Mouse (Mus musculus) spleen, postnatal 36 days (tissue): ENCODE results near the gene Bmt2.

Source experiments
- DNase-seq, 2 experiments: peaks; one replicate each; pipeline ENCODE4 v3.0.0; 2022; ENCODE audit warnings: low spot score in 2 of 2, mixed read lengths in 1 of 2

The Bmt2 gene

DNA sequence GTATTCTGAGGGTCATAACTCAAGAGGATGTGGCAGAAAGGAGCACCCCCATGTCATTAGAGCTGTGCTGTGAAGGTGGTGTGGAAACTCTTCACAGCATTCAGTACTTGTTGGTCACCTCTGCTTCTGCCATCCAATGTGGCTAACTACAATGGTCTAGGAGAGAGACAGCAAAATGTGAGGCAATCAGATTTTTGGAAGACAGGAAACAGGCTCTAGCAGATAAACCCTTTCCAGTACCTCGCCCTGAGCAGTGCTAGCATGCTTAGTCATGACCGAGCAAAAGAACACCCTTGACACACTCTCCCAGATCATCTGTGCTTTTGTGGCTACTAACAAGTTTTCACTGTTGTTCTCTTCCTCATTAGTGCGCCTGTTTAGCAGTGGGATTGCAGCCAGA is 60.7 kb downstream of the Bmt2 start:
- DNase-seq: no peak

DNA sequence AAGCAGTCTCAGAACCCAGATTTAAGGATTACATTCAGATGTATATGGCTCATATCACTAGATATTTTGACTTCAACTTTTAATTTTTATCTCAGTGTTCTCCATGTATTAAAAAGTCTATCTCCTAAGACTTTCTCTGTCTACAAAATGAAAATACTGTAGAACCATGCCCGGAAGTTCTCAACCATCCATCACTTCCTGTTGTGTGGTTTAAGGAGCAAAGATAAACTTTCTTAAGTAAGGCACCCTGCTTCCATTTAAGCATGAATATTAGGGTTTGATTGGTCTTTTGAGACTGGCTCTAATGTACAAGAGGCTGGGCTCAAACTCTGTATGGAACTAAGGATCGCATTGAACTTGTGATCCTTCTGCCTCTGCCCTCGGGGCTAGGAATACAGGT is 63.2 kb downstream of the Bmt2 start:
- DNase-seq: no peak

DNA sequence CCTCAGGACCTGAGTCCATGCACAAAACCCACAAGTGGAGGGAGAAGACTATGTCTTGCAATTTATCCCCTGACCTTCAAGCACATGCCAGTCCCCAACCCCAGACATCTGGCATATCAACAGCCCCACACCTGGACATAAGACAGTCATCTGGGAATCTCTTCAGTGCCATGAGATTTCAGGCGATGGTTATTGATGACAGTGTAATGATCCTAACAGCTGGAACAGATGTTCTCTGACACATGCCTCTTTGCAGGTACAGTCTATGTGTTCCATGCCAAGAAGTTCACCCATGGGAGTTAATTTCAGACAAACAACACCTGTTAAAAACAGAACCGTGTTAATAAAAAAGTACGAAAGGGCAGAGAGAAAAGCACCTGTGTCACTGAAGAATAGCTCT is 64.1 kb downstream of the Bmt2 start:
- DNase-seq: no peak

DNA sequence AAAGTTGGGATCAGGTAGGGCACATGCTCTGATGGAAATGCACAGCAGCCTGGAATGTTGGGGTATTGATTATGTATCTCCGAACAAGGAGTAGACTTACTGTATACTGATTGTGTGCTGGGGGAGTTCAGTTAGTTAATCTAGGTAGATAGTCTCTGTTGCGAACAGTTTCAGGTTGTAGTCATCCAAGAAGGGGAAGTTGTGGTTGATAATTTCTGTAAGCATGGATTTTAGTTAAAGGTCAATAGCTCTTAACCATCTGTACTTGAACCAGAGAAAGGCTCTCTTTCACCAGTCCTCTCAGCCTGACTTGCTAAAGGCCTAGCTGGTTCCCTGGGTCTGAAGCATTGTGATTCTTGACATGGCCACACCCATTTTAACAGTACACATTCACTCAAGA is 66.9 kb downstream of the Bmt2 start:
- DNase-seq: no peak

DNA sequence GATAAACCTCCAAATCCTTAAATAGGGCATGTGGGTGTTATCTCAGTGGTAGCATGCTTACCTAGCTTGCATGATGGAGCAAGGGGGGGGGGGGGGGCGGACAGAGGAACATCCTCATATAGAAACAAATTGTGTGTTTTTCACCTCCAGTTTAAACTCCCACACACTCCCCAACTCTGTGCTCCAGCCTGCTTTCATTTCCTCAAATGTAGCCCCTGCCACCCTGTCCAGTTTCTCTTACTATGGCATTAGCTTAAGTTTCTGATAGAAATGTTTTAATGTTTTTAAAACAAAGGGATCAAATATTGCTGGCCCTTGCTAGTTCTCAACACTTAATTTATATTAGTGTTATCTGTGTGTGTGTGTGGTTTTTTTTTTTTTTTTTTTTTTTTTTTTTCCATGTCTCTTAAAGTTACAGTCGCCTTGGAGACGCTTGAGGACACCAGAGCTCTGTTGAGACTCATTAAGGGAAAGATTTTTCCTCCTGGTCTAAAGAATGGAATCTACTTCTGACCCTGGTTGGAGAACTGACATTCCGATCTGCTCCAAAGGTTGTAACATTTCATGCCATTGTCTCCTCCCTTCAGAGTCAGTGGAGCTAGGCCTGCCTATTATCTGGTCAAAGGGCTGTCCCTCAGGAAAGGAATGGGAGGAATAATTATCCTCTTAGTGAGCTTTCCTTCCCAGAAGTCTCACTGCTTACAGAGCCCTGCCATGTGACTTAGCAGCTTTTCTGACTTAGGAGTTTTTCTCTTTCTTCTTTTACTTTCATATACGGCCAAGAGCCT is 68.2 kb downstream of the Bmt2 start:
- peak; percentile 66 to 72 for DNase-seq

DNA sequence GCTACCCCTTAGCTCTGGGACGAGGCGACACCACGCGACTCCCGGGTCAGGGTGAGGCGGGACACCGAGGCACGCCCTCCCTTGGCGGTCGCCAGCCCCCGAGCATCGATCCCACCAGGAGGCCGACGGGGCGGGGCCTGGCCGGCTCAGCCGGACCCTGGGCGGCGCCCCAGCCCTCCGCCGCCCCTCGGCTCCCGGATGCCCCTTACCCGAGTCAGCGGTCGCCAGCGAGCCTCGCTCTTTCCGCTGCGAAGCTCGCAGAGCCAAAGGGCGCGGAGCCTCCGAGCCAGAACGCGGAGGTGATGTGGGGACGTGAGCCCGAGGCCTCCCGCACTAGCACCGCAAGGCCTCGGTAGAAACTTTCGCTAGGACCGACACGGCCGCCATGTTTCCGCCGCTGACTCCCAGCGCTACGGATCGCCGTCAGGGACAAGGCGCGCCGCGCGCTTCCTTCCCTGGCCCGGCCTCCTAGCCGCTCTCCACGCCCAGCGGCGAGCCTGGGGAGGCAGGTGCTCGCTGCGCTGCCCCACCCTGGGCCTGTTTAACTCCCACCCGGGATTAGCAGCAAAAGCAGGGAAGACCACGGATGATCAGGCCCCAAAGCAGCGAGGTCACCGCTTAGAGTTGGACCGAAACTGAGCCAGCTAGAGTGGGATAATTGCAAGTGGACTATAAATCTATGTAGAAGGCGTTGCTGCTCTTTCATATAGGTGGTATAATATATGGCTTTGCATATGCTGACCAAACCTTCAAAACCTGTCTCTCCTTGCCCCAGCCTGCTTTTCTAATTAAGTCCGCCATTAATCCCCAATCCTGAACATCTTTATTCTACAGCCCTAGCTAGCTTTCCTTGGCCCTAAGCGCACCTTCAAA is 69.9 kb downstream of the Bmt2 start, which contains the start of gene Tmem168:
Tmem168 (minus strand) TSS at position 480 of the 873 bp plus-strand sequence.
- DNase-seq: peak; percentile 86 to 88

DNA sequence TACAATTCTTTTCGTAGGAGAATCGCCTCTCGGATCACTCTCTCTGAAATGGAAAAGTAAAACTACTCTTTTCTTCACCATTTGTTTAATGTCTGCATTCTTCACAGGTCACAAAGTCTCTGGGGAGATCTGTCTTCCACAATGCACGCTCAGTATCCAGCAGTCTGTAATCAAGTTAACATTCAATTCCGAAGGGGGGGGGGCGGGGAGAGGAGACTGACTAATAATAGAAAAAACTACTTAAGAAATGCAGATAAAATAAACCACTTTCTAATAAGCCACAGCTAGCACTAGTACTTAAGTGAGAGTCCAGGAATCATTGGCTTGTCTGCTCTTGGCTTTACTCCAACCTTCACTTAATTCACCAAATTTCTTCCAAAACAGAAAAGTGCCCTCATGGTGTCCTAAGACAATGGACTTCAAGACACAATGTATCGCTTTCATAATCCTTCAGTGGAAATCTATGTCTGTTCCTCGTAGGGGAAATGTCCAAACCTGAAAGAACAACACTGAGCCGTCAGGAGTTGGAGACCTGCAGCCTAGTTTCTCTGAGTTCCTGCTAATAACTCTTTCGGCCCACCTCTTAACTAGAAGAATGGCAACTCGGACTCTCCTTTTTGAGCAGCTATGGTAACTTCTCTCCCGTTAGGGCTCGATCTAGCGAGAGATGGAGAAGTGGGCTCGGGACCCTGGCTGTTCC is 70.7 kb downstream of the Bmt2 start:
- DNase-seq: no peak

DNA sequence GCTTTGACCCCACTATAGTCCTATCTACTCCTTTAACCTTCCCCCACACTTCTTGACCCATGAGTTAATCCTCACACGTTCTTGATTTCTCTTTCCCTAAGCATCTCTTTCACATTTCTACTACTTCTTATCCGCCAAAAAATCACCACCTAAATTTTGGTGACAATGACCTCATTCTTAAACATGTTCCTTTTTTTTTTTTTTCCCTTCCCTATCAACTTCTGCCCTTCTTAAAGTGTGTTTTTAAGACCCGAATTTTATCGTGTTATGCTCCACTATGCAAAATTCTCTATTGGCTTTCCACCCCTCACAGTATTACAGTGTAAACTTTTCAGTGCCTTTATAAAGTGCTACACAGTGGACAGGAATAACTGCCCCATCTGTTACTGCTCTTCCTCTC is 71.4 kb downstream of the Bmt2 start:
- DNase-seq: no peak

DNA sequence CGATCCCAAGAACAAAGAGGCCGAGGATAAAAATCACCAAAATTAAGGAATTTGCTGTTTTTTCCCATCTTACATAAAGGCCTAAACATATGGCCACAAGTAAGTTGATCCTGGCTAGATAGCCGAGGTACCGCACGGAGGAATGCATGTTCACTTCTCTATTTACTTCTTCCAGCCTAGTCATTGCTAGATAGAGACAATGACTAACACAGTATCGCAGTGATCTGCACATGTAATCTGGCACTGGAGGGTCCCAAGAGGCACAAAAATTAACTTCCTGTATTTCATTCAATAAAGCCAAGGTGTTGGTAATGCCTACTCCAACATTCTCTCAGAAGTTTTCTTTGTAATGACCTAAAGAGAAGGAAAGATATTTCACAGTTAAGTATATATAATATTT is 74.6 kb downstream of the Bmt2 start:
- no peak for DNase-seq

DNA sequence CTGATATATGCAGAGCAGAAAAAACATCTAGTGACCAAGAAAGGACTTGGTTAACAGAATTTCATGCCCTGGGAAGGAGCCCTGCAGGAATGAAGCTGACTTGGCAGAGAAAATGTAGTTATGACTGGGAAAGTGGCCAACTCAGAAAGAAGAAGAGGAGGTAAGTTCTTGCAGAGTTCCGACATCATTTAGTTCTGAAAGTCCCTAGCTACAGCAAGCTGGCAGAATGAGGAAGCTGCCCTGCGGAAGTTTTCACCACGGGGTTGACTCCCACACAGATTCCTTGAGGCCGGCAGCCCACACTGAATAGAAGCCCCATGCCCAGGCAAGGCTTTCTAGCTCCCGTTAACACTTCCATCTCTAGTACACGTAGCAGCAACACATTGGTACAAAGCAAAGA is 76.2 kb downstream of the Bmt2 start:
- DNase-seq: peak; percentile 77 to 78

DNA sequence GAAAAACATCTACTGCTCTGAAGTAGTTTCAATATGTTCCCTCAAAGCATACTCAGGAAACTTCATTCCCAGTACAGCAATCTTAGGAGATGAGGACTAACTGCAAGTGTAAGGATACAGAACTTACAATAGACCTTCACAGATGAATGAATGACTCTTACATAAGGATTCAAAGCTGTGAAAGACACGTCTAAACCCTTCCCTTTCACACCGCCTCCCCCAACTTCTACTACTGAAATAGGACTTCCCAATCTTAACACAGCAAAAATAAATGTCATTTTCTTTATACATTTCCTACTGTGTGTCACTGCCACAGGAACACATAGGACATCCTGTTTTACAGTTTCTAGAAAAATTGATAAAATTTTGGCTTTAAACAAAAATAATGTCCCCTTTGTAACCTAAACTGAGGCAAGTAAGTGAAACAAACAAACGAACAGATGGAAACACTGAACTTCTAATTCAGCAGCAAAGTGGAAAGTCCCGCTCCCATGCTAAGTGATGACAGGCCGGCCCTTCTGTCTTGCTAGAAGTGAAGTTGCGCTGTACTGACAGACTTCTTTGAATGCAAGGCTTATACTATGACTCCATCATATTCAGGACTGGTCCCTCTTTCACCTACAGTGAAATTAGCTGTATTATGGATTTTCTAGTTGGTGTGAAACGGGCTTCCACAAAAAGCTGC is 79.4 kb downstream of the Bmt2 start:
- no peak for DNase-seq

DNA sequence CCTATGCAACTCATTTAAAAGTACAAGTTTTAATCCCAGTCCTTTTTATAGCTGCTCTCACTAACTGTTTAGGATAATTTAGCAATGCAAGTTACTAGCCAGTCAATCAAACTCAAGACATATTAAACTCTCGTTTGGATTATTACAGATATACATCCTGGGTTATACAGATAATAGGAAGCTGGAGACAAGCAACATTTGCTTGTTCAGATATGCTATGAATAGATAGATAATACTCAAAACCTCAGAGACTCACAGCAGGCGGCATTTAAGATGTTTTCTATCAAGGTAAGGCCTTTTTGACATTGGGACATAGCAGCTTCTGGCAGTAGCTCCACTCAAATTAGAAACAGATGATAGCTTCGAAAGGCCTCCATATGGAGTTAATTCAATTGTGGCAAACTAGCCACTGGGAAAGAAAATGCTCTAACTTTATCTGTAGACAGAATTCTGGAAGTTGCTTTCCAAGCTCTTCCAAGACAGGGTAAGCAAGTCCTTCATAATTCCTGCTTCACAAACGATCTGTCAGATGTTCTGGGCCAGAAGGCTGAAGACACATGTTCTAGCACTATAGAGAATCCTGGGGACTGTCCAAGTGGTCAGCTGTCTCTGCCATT is 84.9 kb downstream of the Bmt2 start:
- no peak for DNase-seq

DNA sequence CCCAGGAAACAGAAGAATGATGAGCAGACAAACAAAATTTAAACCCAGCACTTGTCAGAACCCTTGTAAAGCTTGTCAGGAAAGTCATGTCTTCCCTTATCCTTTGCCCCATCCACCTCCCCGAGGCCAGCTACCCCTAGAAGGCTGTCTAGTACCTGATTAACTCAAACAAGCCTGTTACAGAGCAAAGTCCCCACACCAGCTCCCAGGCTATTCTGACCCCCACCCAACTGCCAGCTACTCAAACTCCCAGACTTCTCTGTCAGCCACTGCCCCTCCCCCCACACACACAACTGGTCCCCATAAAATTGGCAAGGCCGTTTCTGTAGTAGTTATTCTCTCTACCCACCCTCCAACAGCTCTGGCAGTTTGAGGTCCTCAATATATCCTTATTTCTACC is 91.2 kb downstream of the Bmt2 start:
- no peak for DNase-seq

DNA sequence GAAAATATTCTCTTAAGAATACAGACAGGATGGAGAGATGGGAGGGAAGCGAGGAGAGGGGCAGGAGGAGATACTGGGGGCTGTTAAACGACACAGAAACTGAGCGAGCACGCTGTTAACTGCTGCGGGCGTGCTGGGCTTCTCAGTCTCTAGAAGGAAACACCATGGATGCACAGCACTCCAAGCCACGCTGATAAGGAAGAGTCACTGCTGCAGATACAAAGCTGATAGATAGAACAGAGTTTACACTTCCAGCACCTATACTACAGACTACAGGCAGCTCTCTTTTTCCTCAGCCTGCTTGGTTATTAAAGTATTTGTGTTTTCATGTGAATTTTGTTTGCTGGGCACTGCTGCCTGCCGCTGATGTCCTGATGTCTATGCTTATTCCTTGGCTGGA is 91.6 kb downstream of the Bmt2 start:
- DNase-seq: no peak

DNA sequence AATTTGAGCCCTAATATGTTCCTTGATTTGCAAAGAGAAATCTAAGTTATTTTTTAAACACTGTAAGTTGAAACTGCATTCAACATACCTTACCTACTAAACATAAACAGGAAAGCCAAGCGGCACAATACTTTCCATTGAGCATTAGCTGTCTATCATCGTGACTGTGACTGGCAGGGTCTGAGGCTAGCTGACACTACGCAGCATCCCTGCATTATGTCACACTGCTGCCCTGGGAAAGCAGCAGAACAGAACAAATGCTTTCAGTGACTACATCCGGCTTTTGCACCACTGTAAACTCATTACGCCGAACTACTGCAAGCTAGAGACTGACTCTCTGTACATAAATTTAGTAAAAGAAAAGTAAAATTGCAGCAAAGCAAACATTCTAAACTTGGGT is 93.0 kb downstream of the Bmt2 start:
- DNase-seq: no peak

DNA sequence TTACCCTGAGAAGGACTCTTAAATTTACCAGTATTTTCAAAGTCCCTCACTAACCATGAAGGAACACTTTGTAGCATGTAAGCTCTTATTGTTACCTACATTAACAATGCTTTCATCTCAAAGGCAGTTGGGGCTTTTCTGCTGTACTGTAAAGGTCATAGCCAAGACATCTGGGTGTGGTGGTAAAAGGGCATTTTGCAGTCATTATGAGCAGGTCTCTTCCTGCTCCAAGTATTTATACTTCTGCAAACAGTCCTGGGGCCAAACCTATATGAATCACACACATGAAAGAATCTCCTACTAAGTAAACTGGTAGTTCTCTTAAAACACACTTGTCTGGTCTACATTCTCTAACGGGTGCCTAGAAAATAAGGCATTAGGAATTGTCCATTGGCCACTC is 95.7 kb downstream of the Bmt2 start:
- DNase-seq: no peak
